Mouse (Mus musculus) stomach, embryonic 16.5 days (tissue): Measurements from ENCODE around the gene Chil3. TPM values are rescaled to one million over a fixed set of nuclear protein-coding genes. Genes with fewer than 3 reads are reported as not detected.

ENCODE experiments used
- ATAC-seq: fragments of 200-750 bp; cut with Nextera tagmentation; 2 replicates; pipeline ENCODE4 v1.8.0; 2017; ENCODE audit warnings: moderate number of reproducible peaks, moderate TSS enrichment; ENCODE audit not compliant: insufficient read depth, low FRiP score
- H3K27ac ChIP-seq: fragments of 300-500 bp; sonication (generic); 2 replicates; pipeline ENCODE4 v1.5.1; 2014; ENCODE audit warnings: low read length
- H3K27me3 ChIP-seq: fragments of 300-500 bp; sonication (generic); 2 replicates; pipeline ENCODE4 v1.6.1; 2014; ENCODE audit warnings: low read length, control low read depth, mixed read lengths; ENCODE audit not compliant: control insufficient read depth, insufficient read depth
- H3K36me3 ChIP-seq: fragments of 300-500 bp; sonication (generic); 2 replicates; pipeline ENCODE4 v1.6.1; 2014; ENCODE audit warnings: low read length; ENCODE audit not compliant: control insufficient read depth, insufficient read depth
- H3K4me1 ChIP-seq: fragments of 300-500 bp; sonication (generic); 2 replicates; pipeline ENCODE4 v1.6.1; 2014; ENCODE audit warnings: low read length, control low read depth, mixed read lengths; ENCODE audit not compliant: control insufficient read depth, insufficient read depth
- H3K4me2 ChIP-seq: fragments of 300-500 bp; sonication (generic); 2 replicates; pipeline ENCODE4 v1.6.1; 2014; ENCODE audit warnings: low read depth, low read length, mixed read lengths
- H3K4me3 ChIP-seq: fragments of 300-500 bp; sonication (generic); replicated peaks from 2 replicates; pipeline ENCODE4 v1.5.1; 2014; ENCODE audit warnings: mild to moderate bottlenecking, low read length
- H3K9ac ChIP-seq: fragments of 300-500 bp; sonication (generic); 2 replicates; pipeline ENCODE4 v1.6.1; 2014; ENCODE audit warnings: low read length
- H3K9me3 ChIP-seq: fragments of 300-500 bp; sonication (generic); replicated peaks from 2 replicates; pipeline ENCODE4 v1.6.1; 2016; ENCODE audit warnings: low read length, control low read depth; ENCODE audit not compliant: control insufficient read depth
- WGBS: fragments of 180-500 bp; shearing (Covaris S2); extraction: QIAGEN DNeasy Blood & Tissue Kit; methylation state at CpG from one replicate; pipeline ENCODE4 v1.1.7; 2014; 5-methylcytosine and 5-hydroxymethylcytosine counted together
- polyA plus RNA-seq: library from polyadenylated mRNA; unstranded; fragments of >200 nt; fragmentation: Nextera tagmentation; extraction: Ambion mirVana; gene quantifications from 2 replicates; pipeline ENCODE4 v1.2.1, GENCODE M21; 2015

Chil3 gene
- polyA plus RNA-seq, 1 experiment from 2014 or later = 1.7 TPM

DNA sequence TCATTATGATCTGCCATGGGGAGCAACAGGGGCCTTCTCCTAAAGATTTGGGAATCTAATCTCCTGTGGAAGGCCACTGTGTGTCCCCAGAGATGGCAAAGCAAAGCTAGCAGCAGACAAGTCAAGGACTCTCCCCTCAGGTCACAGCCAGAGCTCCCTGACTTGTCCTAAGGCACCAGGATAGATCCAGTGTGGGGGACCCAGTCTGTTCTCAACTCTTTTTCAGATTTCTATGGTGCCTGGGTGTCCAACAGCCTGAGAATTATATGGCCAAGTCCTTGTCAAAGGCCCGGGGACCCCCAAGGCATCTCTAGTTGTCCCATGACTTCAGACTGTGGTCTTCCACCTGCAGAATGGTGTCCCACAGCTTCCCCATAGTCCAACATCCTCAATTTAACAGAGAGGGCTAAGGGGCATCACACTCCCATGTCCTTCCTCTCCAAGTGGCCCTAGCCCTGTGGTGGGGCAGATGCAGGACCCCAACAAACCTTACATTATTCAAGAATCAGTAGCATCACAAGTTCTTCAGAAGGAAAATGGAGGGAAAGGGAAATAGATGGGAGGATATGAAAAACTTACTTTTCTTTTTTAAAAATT lies 3.9 kb upstream of the Chil3 start:
- H3K27me3 ChIP-seq = no peaks in the 10 kb centered on the region
- no peak for ATAC-seq
- 78% methylated on average over 1 of the region's 1 CpGs for WGBS

DNA sequence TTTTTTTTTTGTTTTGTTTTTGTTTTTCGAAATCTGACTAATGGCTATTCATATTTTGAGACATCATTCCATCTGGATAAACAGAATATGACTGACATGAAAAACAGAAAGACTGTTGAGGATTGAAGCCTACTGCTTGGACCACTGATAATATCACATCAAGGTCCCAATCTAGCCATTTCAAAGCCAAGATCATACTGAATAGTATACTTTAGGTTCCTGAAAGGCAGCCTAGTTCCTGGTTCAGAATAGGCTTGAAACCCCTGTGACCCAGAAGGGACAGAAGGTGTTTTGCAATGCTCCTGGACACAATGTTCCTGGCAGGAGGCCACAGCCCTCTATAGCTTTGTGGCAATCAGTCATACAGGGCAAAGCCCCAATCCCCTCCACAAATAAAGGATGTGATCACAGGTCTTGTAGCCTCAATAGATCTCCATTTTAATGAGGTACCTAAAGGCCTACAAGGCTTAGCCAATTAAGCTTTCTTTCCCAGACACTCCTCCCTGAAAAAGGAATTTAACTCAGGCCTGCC lies 3.2 kb upstream of the Chil3 start:
- 53% methylated on average over 1 of the region's 1 CpGs for whole genome bisulfite sequencing
- no peak for ATAC-seq

More for the DNA sequence above, 3.9 kb upstream of the Chil3 start:
- Histone ChIP-seq H3K4me1 (no peaks in the 10 kb centered on the region), H3K9me3 (no peaks in the 10 kb centered on the region), H3K4me3 (no peak overlapping the region), H3K27ac (no peak overlapping the region), H3K9ac (no peak overlapping the region), H3K4me2 (no peak overlapping the region), H3K36me3 (no peaks in the 10 kb centered on the region)

GRCm38 (mm10) chr3:106154413-106154812 lies 13.0 kb downstream of the Chil3 start:
- no peaks in the 10 kb centered on the region for H3K4me1 ChIP-seq
- H3K4me2 ChIP-seq = no peak overlapping the region
- no peak overlapping the region for H3K27ac ChIP-seq
- WGBS = 80% methylated on average over 2 of the region's 2 CpGs
- no peaks in the 10 kb centered on the region for H3K9me3 ChIP-seq
- no peaks in the 10 kb centered on the region for H3K27me3 ChIP-seq
- H3K36me3 ChIP-seq = no peaks in the 10 kb centered on the region
- no peak for ATAC-seq
- no peak overlapping the region for H3K4me3 ChIP-seq
- H3K9ac ChIP-seq = no peak overlapping the region

More for the DNA sequence above, 3.2 kb upstream of the Chil3 start:
- no peaks in the 10 kb centered on the region for H3K36me3 ChIP-seq
- no peak overlapping the region for H3K4me3 ChIP-seq
- no peaks in the 10 kb centered on the region for H3K27me3 ChIP-seq
- H3K9me3 ChIP-seq = no peaks in the 10 kb centered on the region
- H3K9ac ChIP-seq = no peak overlapping the region
- no peak overlapping the region for H3K27ac ChIP-seq
- H3K4me1 ChIP-seq = no peaks in the 10 kb centered on the region
- no peak overlapping the region for H3K4me2 ChIP-seq

- no peak overlapping the region for H3K4me2 ChIP-seq
- no peaks in the 10 kb centered on the region for H3K9me3 ChIP-seq
- H3K9ac ChIP-seq = no peak overlapping the region
- no peaks in the 10 kb centered on the region for H3K4me1 ChIP-seq
- H3K27me3 ChIP-seq = no peaks in the 10 kb centered on the region
- WGBS = 86% methylated on average over 10 of the region's 10 CpGs
- peak; percentile 50 for ATAC-seq
- H3K27ac ChIP-seq = no peak overlapping the region
- no peak overlapping the region for H3K4me3 ChIP-seq
- H3K36me3 ChIP-seq = no peaks in the 10 kb centered on the region
These were observed 23.3 kb downstream of the Chil3 start for GRCm38 (mm10) chr3:106144081-106144480.

DNA sequence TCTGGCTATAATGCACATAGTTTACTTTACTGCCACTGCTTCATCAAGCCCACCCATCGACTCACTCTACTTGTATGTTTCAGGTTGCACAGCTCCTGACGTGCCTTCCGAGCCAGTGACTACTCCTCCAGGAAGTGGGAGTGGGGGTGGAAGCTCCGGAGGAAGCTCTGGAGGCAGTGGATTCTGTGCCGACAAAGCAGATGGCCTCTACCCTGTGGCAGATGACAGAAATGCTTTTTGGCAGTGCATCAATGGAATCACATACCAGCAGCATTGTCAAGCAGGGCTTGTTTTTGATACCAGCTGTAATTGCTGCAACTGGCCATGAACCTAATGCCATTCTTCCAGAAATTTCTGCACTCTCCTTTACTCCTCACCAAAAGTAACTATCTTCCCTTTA lies 35.7 kb downstream of the Chil3 start:
- Histone ChIP-seq H3K4me1 (no peaks in the 10 kb centered on the region), H3K27me3 (no peaks in the 10 kb centered on the region), H3K36me3 (no peaks in the 10 kb centered on the region), H3K27ac (no peak overlapping the region), H3K4me3 (no peak overlapping the region), H3K9me3 (no peaks in the 10 kb centered on the region), H3K4me2 (no peak overlapping the region), H3K9ac (no peak overlapping the region)
- WGBS = 62% methylated on average over 5 of the region's 5 CpGs
- no peak for ATAC-seq

GRCm38 (mm10) chr3:106128807-106129493 lies 38.4 kb downstream of the Chil3 start:
- no peaks in the 10 kb centered on the region for H3K4me1 ChIP-seq
- H3K27ac ChIP-seq = no peak overlapping the region
- H3K4me2 ChIP-seq = no peak overlapping the region
- no peaks in the 10 kb centered on the region for H3K36me3 ChIP-seq
- 70% methylated on average over 4 of the region's 4 CpGs for WGBS
- no peak; the same call in 1 of the 2 replicates for ATAC-seq
- no peak overlapping the region for H3K4me3 ChIP-seq
- H3K9ac ChIP-seq = no peak overlapping the region
- H3K27me3 ChIP-seq = no peaks in the 10 kb centered on the region
- H3K9me3 ChIP-seq = no peaks in the 10 kb centered on the region

GRCm38 (mm10) chr3:106126999-106127398 lies 40.4 kb downstream of the Chil3 start:
- Histone ChIP-seq H3K36me3 (no peaks in the 10 kb centered on the region), H3K4me3 (no peak overlapping the region), H3K4me2 (no peak overlapping the region), H3K9me3 (no peaks in the 10 kb centered on the region), H3K27me3 (no peaks in the 10 kb centered on the region), H3K9ac (no peak overlapping the region), H3K27ac (no peak overlapping the region), H3K4me1 (no peaks in the 10 kb centered on the region)
- ATAC-seq = no peak

DNA sequence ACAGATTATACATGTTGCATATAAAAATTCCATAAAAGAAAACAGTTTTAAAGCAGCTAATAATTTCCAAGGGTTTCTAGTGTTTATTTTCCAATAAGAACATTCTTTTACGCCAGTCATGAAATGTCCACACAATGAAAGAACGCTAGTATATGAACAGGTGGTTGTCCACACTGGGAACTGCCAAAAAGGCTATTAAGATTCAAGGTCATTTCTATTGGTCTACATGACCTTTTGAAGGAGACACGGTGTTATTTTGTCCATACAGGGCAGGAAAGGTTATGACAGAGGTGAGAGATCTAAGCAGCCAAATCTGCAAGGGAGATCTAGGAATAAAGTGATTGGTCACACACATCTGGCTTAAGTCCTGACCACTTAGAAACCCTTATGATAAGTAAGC lies 54.4 kb downstream of the Chil3 start, which contains the start of gene Chia1:
Gene Chia1, plus strand, starts transcription at position 301 of the 400 bp plus-strand sequence.
- 73% methylated on average over 3 of the region's 3 CpGs for WGBS
- no peak within 1 kb of the TSS for H3K27ac ChIP-seq
- no peaks in the 10 kb centered on the region for H3K36me3 ChIP-seq
- no peaks in the 10 kb centered on the region for H3K27me3 ChIP-seq
- H3K4me1 ChIP-seq = no peaks in the 10 kb centered on the region
- H3K9ac ChIP-seq = no peak within 1 kb of the TSS
- no peak for ATAC-seq
- H3K4me3 ChIP-seq = no peak within 1 kb of the TSS
- H3K4me2 ChIP-seq = no peak within 1 kb of the TSS
- H3K9me3 ChIP-seq = no peaks in the 10 kb centered on the region
